Mouse (Mus musculus): ENCODE measurements around the gene Snrnp70.

The Snrnp70 gene

GRCm38 (mm10) chr7:45338161-45338911 is 57.2 kb downstream of the Snrnp70 start:
- no peak for TF ChIP-seq GATA4 (IDR thresholded peaks at IDR 0.05; ENCODE audit: insufficient replicate concordance, low read length)

GRCm38 (mm10) chr7:45337469-45337868 is 58.1 kb downstream of the Snrnp70 start:
- TF ChIP-seq GATA4 (IDR thresholded peaks at IDR 0.05; ENCODE audit: insufficient replicate concordance, low read length) = no peak

- no peak for TF ChIP-seq GATA4 (IDR thresholded peaks at IDR 0.05; ENCODE audit: insufficient replicate concordance, low read length)
These were observed 59.2 kb downstream of the Snrnp70 start for GRCm38 (mm10) chr7:45336319-45336718.

- no peak for TF ChIP-seq GATA4 (IDR thresholded peaks at IDR 0.05; ENCODE audit: insufficient replicate concordance, low read length)
These were observed 60.5 kb downstream of the Snrnp70 start, which contains the start of gene Hrc for GRCm38 (mm10) chr7:45335056-45335455. Gene Hrc (plus strand): TSS chr7:45335290.

GRCm38 (mm10) chr7:45334605-45335004 is 60.9 kb downstream of the Snrnp70 start:
- no peak for TF ChIP-seq GATA4 (IDR thresholded peaks at IDR 0.05; ENCODE audit: insufficient replicate concordance, low read length)

GRCm38 (mm10) chr7:45333431-45333982 is 62.0 kb downstream of the Snrnp70 start, which contains the start of gene Trpm4:
Gene Trpm4 (minus strand): TSS chr7:45333780.
- TF ChIP-seq GATA4 (IDR thresholded peaks at IDR 0.05; ENCODE audit: insufficient replicate concordance, low read length) = no peak

GRCm38 (mm10) chr7:45332685-45333425 is 62.7 kb downstream of the Snrnp70 start:
- TF ChIP-seq GATA4 (IDR thresholded peaks at IDR 0.05; ENCODE audit: insufficient replicate concordance, low read length) = no peak

- TF ChIP-seq GATA4 (IDR thresholded peaks at IDR 0.05; ENCODE audit: insufficient replicate concordance, low read length) = no peak
These were observed 64.0 kb downstream of the Snrnp70 start for GRCm38 (mm10) chr7:45331502-45331901.

GRCm38 (mm10) chr7:45328841-45329475 is 66.6 kb downstream of the Snrnp70 start:
- TF ChIP-seq GATA4 (IDR thresholded peaks at IDR 0.05; ENCODE audit: insufficient replicate concordance, low read length) = no peak
